Mouse (Mus musculus): ENCODE measurements around the gene Ssh1.

Gene Ssh1

DNA sequence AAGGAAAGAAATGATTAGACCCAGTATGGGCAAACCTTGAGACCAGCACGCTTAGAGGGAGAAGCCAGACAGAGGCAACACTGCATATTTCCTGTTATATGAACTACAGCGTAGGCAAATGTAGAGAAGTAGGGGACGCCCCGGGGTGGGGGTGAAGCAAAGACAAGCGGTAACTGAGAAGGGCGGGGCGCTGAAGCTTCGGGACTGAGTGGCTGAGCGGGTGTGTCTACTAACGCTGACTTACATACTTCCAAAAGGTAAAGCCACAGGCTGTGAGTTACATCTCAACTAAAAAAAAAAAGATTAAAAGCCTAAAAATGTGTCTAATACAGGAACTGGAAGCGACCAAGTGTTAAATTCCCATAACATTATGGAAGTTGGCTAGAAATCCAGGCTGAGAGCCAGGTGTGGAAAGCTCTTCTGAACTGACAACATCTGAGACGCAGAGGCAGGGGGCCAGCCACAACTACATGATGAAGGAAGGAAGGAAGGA lies 1.3 kb downstream of the Ssh1 start:
- no peak for DNase-seq

DNA sequence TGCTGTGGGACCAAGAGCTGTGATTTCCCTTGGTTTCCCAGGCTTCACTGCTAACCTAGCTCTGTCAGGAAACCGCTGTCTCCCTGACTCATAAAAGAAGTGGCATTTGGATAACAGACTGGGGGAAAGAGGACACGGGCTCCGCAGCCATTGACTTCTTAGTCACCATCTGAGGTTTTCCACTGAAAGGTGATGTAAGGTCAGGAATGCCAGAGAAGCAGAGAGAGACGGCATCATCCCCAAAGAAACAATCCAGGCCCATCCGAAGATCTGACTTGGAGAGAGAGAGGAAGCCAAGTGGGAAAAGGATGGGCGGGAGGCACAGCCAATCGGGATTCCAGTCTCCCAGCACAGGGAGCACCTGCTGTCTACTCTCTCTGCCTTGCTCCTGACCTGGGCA lies 2.6 kb downstream of the Ssh1 start:
- DNase-seq: no peak

DNA sequence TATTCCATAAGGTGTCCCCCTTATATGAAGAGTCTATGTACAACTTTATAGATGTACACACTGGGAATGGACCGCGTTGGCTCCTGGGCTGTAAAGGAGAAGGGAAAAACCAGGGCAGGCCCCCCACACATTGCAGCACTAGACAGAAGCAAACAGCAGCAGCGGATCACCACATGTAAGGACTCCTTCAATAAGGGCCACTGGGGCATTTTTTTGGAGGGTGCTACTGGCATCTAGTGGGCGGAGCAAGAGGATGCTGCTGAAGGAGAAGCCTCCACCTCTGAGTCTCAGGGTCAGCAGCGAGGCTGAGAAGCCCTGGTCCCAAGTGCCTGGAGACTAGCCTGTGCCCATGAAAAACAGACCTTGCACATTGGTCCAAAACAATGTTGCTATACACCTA lies 3.1 kb downstream of the Ssh1 start:
- no peak for DNase-seq

DNA sequence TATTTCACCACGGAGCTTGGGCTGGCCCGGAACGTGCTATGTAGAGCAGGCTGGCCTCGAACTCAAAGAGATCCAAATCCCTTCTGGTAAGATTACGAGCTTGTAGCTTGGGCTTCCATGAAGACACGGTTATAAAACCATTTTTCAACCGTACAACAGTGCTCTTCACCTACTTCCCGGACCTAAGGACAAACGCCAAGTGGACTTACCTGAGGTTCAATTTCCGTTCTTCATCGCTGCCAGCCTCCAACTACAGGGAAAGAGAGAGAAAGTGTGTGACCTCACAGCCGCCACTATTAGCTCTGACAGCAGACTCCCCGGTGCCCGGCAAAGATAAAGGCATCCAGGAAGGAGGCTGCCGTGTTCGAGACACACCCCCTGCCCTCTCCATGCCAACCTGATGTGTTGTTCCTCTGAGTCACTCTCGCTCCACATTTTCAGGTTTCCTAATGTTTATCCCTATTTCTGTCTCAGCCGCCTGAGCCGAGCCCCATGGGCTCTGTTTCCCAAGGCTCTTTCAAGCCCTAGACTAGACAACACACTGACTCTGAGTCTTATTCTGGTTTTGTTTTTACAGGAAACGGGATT lies 4.2 kb downstream of the Ssh1 start:
- no peak for DNase-seq

DNA sequence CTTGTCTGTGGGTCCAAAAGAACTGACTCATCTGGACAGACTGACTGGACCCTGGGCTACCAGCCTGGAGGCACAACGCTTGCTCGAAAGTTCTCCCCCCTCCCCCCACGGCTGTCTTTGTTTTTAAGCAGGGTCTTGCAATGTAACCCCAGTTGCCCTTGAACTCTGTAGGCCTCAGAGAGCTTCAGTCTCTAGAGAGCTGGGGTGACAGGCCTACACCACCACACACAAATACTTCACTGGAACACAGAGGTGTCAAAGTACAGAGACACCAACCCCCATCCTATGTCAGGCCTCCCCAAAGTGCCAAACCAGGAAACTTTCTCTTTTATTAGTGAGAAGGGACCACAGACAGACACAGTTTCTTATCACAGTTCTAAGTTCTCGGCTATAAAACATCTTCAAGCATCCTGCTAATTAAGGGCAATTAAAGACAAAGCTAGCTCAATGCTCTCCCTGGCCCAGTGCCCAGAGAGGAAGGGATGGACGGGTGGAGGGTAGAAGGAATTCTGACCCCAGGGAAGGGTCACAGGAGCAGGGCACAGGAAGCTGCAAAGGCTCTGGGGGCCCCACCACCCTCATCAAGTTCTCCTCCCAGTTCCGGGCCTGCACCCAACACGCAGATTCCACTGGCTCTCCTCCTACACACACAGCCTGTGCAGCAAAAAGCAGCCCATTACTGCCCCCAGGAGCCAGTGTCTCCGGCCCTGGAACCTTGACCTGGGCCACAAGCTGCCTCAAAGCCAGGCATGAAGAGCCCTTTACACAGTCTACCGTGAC lies 7.3 kb downstream of the Ssh1 start:
- peak; percentile 85 for DNase-seq

DNA sequence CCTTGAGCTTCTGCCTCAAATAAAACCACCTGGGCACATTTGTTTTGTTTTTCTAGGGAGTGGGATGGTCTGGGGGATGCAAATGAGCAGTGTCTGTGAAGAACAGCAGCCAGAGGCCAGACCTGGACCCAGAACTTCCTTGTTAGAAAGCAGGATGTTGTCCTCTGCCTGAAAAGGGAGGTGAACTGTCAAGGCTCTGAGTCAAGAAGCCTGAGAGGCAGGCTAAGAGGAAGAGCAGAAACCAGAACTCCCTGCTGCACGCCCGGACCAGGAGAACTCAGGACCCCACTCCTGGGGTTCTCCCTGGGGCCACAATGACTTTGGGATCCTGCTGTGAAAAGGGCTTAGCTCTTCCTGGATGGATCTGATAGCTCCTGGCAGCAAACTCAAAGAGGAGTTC lies 8.0 kb downstream of the Ssh1 start:
- no peak for DNase-seq

DNA sequence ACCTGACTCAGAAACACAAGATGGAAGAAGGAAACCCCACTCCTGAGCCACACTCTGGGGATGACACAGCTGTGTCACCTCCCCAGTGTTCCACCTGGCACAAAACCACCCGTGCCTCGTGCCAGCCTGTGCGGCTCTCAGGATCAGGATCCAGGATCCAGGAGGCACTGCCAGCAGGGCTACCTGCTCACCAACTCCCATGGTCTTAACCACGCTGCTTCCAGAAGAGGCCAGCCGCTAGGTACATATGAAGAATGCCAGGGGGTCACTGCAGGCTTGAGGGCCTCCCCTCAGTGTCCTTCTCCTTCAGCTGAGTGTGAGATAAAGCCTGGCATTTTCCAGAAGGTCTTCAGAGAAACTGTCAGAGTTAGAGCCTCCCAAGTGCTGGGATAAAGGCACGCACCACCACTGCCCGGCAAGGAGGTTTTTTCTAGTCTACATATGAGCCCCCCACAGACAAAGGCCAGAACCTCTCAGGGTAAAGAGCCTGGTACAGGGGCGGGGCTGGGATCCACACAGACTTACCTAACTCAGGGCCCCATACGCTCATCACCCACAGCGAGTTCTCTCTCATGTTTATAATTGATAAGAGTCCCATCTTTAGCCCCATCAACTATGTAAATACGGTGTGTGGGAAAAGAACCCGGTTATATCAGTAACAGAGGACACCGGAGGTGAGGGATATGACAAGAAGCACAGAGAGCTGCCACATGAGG lies 9.5 kb downstream of the Ssh1 start:
- no peak for DNase-seq

DNA sequence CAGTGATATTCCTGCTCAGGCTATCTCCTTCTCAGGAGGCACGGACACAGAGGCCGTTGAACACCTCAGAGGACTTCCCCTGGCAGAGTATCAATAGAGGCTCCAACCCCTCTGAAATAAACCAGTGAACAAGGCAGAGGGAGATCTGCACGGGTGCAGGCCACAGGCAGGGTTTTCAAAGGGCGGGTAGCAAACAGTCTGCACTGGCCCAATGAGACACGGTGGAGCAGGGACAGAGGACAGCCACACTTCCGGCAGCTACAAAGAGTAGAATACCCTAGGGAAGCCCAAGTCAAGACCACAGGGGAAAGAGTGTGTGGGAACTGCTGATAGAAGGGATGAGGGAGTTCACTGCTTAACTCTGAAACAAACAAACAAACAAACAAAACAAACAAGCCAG lies 10.2 kb downstream of the Ssh1 start:
- no peak for DNase-seq

DNA sequence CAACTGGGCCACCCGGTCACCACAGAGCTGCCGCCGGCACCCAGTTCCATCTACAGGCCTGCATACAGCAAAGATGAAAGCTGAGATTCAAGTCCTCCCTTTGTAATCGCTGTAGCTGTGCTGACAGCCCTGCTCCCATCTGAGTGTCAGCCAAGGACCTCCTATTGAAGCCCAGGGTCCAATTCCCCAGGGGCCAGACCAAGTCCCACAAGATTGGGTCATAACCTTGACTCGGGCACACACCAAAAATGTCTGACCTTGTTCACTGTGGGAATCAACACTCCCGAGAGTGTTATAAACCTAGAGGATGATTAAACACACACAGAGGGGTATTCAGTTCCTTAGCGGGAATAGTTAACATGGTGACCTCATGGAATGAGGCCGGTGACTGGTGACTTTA lies 11.9 kb downstream of the Ssh1 start:
- DNase-seq: no peak

DNA sequence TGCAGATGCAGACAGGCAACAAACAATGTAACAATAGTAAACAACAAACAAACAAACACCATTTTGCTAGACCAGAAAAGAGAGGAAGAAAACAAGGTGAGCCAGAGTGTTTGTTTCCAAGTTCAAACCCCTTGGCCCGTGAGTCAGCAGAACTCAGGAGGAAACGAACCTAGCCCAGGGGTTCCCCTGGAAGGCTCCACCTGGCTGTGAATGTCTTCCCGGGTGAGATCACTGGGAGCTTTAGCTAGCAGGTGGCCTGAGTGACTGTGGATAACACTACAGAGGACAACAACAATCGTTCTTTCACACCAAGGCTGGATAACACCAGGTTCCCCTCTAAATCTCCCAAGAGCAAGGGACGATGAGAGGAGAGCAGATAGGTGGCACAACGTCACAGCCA lies 12.5 kb downstream of the Ssh1 start:
- DNase-seq: no peak

DNA sequence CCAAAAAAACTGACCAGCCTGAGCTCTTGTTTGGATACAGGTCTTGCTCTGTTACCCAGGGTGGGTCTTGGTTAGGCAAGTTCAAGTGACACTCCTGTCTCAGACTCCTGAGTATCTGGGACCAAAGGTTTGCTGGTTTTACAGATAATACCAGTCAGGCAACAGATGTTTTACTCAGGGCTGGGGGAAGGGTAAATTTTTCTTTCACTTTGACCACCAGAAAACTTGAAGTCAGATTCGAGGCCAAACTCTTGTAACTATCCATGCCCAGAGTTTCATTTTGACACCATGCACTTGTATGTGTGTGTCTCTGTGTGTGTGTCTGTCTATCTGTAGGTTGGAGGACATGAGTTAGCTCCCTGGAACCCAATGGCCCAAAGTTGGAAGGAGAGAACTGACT lies 13.2 kb downstream of the Ssh1 start:
- DNase-seq: no peak

DNA sequence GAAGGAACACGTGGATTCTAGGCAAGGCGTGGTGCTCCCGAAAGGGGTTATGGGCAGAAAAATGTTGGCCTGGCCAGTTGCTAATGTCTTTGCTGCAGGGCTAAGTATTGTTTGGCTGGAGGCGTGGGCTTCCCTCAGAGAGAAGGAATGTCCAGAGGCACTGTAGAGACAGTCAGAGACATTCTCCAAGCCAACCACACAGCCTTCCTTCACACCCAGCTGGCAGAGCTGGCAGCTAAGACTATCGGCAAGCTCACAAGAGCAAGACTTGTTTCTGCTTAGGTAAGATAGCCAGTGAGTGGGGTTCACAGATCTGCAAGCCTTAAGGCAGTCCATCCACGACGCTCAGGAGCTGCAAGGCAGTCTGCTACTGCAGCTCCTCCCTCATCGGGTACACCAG lies 16.4 kb downstream of the Ssh1 start:
- DNase-seq: no peak

DNA sequence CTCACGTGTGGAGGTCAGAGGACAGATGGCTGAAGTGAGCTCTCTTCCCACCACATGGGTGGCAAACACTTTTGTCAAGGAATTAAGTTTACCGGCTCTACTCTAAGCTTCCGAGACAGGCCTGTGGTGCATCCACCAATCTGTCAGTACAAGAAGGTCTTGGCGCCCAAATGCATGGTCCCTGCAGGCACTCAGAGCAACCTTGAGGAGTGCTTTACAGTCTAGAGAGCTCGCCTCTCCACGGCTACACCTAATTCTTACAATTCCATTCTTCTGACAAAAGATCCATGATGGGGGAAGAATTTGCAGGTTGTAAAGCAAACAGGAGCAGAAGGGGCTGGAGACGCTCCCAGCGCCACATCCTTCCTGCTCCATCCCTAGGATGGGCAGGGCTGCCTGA lies 17.1 kb downstream of the Ssh1 start:
- DNase-seq: no peak

DNA sequence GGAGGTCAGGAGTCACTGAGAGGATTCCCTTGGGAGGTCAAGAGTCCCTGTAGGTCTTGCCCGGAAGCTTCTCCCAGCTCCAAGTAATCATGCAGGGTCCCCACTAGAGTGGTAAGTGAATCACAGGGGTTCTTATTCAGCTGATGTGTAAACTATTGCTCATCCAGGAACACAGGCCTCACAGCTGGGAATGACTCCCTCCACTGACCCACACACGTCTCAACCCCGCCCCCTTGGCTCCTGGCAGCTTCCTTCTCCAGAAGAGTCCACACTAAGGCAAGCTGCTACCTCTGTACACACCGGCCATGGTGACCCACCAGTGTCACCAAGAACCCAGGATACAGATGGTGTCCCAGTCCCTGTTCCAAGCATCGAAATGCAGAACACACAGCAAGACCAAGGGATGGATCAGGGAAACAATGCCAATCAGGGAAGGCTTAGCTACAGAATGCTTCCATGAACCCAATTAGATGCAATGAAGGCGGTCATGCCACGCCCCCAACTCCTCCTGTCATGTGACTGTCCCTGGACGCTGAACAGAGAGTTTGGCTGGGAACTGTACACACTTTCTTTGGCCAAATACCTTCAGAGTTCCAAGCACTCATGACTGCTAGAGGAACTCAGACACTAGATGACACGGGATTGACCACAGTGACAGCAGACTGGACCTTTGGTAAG lies 18.0 kb downstream of the Ssh1 start:
- peak; percentile 70 for DNase-seq

DNA sequence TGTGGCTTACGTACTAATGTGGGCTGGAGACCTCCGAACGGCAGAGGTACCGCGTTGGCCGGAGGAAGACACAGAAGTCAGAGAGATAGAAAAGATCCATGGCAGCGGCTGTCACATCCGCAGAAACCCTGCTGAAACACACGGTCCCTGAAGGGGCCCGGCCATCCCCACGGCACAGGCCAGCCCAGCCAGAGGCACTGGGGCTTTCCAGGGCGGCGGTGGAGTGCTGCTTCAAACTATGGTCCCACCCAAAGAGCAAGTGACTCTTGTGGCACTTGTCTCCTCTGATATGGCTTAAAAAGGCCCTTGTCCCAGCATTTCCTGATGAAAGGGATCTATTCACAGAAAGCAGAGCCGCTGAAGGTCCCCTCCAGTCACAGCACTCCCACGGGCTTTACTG lies 19.1 kb downstream of the Ssh1 start:
- DNase-seq: no peak

DNA sequence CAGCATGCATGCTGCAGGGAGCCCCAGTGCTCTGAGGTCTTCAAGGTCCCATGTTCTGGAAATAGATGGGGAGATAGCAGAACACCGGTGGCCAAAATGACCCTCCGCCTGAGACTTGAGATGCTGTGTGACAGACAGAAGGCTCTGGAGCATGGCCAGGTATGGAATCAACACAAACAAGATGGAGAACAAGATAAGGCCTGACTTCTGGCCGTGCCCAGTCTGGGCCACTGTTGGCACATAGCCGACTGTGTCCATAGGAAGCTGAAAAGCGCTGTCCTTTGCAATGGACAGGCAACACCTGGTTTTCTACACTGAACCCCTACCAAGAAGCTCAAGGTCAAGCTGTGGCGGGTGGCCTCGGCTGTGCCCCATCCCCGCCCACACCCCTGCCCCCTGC lies 19.9 kb downstream of the Ssh1 start:
- no peak for DNase-seq

DNA sequence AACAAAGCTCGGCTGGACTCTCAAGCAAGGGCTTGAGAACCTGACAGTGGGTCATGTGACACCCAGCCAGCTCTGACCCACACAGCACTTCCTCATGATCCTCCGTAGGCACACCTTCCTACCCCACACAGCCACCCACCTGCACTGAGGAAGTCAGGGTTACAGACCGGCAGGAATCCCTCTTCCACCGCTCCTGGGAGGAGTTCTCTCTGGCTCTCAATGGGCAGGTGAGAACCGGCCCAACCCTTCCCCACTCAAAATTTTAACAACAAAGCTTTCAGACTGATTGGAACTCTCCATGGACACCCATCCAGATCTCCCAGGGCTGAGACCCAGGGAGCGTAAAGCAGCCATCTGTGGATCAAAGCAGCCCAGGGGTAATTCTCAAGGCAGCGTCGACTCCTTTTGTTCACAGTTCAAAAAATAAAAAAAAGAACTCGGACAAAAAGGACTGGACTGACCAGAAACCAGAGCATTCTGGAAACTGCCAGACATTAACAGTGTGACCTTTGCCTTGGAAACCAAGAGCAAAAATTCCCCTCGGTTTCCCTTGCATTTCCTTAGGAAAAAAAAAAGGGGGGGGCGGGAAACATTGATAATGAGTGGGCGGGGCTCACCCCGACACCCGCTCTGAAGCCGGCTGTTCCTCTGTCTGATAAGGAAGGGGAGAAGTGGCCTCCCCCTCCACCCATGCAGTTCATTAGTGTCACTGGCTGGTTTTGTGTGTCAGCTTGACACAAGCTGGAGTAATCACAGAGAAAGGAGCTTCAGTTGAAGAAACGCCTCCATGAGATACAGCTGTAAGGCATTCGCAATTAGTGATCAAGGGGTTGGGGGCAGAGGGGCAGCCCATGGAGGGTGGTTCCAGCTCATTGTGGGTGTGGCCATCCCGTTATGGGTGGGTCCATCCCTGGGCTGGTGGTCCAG lies 20.8 kb downstream of the Ssh1 start:
- peak; percentile 86 for DNase-seq

DNA sequence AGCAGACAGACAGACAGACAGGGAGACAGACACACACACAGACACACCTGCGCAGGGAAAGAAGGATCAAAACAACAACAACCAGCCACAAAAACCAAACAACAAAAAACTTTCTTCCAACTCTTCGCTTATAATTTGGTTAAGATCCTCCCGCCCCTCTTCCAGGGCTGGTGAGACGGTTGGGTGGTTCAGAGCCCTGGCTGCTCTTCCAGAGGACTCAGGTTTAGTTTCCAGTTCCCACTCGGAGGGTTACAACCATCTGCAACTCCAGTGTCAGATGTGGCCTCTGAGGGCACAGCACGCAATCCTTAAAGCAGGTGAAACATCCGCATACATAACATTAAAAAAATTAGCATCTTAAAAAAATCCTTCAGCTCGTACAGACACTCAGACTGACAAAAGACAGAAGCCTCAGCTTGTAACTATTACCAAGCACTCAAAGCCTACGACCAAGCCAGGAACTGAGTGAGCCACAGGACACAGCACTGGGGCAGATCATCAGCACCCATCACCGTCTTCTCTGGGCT lies 22.2 kb downstream of the Ssh1 start:
- no peak for DNase-seq

DNA sequence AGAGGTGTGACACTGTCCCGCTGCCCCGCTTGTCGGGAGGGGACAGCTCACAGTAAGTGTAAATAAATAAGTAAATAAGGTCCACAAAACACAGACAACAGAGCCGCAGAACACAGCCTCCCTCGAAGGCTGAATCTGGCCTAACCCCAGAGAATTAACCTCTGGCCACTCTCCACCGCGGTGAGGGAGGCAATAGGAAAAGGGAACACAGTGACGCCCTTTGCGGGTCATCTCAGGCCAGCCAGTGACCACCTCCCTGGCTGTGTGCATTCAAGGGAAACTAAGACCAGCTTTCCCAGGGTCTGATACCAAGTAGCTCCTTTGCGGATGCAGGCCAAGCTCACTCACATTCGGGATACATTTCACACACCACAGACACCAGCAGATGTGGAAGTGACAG lies 25.3 kb downstream of the Ssh1 start:
- no peak for DNase-seq

DNA sequence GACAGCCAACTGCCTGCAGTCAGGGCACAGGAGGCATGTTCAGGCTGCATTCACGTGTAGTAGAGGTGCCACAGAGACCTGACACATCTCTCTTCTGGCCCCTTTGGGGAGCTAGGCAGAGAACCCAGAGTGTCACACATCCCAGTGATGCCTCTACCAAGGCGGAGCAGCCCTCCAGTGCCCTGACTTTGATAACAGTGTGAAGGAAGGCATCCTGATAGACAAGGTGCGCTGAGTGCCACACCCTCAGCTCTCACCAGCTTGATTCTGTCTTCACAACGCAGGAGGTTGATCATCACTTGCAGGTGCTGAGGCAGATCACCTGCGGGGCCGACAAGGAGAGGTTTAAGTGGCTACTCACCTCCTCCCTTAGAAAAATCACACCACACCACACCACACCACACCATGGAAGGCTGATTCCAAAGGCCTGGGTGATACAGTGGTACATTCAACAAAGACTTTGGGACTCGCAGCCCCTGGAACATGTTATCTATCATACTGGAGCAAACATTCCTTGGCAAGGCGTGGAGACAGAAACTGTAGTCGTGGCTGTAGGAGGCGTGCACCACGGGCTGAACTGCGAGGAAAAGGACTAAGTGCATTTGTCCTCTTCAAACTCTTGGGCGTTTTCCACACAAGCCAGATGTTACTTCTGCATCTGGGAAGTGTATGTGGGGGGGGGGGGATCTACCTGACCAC lies 27.1 kb downstream of the Ssh1 start:
- no peak for DNase-seq

DNA sequence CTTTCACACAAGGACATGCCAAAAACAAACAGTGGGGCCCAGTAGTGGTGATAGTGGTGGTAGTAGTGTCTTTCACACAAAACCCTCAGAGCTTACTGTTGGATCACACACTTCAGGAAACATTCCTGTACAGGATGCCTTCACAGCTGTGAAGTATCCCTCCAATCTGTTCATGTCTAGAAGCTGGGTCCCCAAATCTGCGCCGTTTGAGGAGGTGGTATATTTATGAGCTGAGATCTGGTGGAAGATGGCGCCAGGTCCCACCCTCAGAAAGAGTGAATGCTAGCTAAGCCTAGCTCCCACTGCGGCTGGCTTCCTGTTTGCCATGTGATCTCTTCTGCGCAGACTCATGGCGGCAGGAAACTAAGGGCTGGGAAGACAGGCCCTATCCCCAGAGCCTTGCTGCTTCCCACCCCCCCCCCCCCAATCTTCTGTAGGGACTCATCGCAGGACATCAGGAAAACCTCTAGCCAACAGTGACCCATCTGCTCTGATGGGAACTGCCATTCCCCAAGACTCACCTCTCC lies 28.0 kb downstream of the Ssh1 start:
- no peak for DNase-seq

All from retina, postnatal 1 day (tissue).